Mouse (Mus musculus) stomach, embryonic 14.5 days (tissue): ENCODE data around the gene Gtf2f1. TPM values are rescaled to one million over a fixed set of nuclear protein-coding genes. Genes with fewer than 3 reads are reported as not detected.

Experiments
- ATAC-seq: fragments of 200-750 bp; cut with Nextera tagmentation; 2 replicates; pipeline ENCODE4 v1.8.0; 2017; ENCODE audit warnings: low read depth, moderate TSS enrichment; ENCODE audit not compliant: insufficient number of reproducible peaks, insufficient read depth, low FRiP score
- H3K27ac ChIP-seq: fragments of 300-500 bp; sonication (generic); 2 replicates; pipeline ENCODE4 v1.5.1; 2014; ENCODE audit warnings: mild to moderate bottlenecking, low read length, moderate library complexity, mixed read lengths
- H3K27me3 ChIP-seq: fragments of 300-500 bp; sonication (generic); 2 replicates; pipeline ENCODE4 v1.6.1; 2014; ENCODE audit warnings: low read length, control low read depth, mixed read lengths; ENCODE audit not compliant: control insufficient read depth, insufficient read depth
- H3K36me3 ChIP-seq: fragments of 300-500 bp; sonication (generic); 2 replicates; pipeline ENCODE4 v1.6.1; 2014; ENCODE audit warnings: mild to moderate bottlenecking, control low read depth, low read length, moderate library complexity, mixed read lengths; ENCODE audit not compliant: control insufficient read depth, insufficient read depth
- H3K4me1 ChIP-seq: fragments of 300-500 bp; sonication (generic); 2 replicates; pipeline ENCODE4 v1.6.1; 2014; ENCODE audit warnings: low read length, control low read depth, mixed read lengths; ENCODE audit not compliant: control insufficient read depth, insufficient read depth
- H3K4me2 ChIP-seq: fragments of 300-500 bp; sonication (generic); replicated peaks from 2 replicates; pipeline ENCODE4 v1.6.1; 2014; ENCODE audit warnings: low read depth, low read length, control low read depth
- H3K4me3 ChIP-seq: fragments of 300-500 bp; sonication (generic); 2 replicates; pipeline ENCODE4 v1.5.1; 2014; ENCODE audit warnings: low read depth, low read length, control low read depth
- H3K9ac ChIP-seq: fragments of 300-500 bp; sonication (generic); replicated peaks from 2 replicates; pipeline ENCODE4 v1.6.1; 2014; ENCODE audit warnings: low read depth, mild to moderate bottlenecking, control low read depth, low read length, moderate library complexity, mixed read lengths
- H3K9me3 ChIP-seq: fragments of 300-500 bp; sonication (generic); 2 replicates; pipeline ENCODE4 v1.6.1; 2016; ENCODE audit warnings: low read depth, low read length, control low read depth; ENCODE audit not compliant: control insufficient read depth
- WGBS: fragments of 180-500 bp; shearing (Covaris S2); extraction: QIAGEN DNeasy Blood & Tissue Kit; methylation state at CpG from one replicate; pipeline ENCODE4 v1.1.7; 2014; 5-methylcytosine and 5-hydroxymethylcytosine counted together
- polyA plus RNA-seq: library from polyadenylated mRNA; unstranded; fragments of >200 nt; fragmentation: Nextera tagmentation; extraction: Ambion mirVana; gene quantifications from 2 replicates; pipeline ENCODE4 v1.2.1, GENCODE M21; 2014

The Gtf2f1 gene
- polyA plus RNA-seq, 1 experiment from 2014 or later, result 59.8 TPM

DNA sequence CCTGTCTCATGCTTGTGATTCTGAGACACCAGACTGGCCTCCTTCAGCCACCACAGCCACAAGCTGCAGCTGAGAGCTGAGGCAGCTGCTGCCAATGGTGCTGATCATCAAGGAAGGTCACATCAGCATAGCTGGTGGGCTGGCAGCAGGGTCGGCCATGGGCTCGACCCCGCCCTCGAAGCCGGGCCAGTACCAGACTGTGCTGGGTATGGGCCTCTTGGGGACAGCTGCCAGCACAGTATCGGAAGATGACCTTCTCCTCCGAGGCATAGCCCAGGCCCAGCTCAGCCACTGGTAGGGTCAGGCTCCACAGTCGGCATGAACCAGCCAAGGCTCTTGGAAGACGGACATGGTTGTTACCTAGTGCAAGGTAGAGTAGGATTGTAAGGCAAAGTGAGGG, 11.7 kb downstream of the Gtf2f1 start:
- 92% methylated on average over 9 of the region's 9 CpGs for WGBS
- no peak for ATAC-seq
- no peak overlapping the region for H3K9ac ChIP-seq
- H3K9me3 ChIP-seq, result no peaks in the 10 kb centered on the region
- peaks cover 35% of the 10 kb centered on the region for H3K36me3 ChIP-seq
- no peak overlapping the region for H3K4me3 ChIP-seq
- no peak overlapping the region for H3K27ac ChIP-seq
- H3K4me1 ChIP-seq, result peaks cover 7% of the 10 kb centered on the region; the same call in 1 of the 2 replicates
- no peak overlapping the region for H3K4me2 ChIP-seq
- no peaks in the 10 kb centered on the region for H3K27me3 ChIP-seq

DNA sequence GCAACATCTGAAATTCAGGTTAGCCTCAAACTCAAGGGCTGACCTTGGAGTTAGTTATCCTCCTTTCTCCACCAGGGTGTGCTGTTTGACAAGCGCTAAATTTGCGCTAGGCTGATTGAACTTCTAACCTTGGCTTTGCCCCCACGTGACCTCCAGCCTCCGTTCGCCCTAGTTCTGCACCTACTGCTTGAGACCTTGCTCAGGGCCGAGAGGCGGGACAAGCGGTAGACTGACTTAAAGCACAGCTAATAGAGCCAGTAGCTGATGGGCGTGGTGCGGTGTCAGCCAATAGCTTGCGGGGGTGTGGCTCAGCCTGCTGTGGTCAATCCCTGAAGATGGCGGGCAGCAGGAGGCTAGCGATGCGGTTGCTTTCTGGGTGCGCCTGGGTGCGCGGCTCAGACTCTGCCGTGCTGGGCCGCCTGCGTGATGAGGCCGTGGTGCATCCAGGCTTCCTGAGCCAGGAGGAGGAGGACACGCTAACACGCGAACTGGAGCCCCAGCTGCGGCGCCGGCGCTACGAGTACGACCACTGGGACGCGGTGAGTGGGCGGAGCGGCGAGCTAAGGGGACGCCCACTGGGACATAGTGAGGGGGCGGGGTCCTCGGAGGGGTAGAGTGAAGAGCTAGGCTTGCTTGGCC, 13.9 kb downstream of the Gtf2f1 start, which contains the start of gene Alkbh7:
TSS of gene Alkbh7 (plus strand) at position 311 of the 639 bp plus-strand sequence.
- peak within 1 kb of the TSS; percentile 57 for H3K9ac ChIP-seq
- ATAC-seq, result peak; percentile 98
- peak within 1 kb of the TSS; percentile 67 for H3K4me2 ChIP-seq
- H3K36me3 ChIP-seq, result peaks cover 39% of the 10 kb centered on the region
- H3K4me3 ChIP-seq, result peak within 1 kb of the TSS; percentile 73
- H3K27ac ChIP-seq, result peak within 1 kb of the TSS; percentile 76
- no peaks in the 10 kb centered on the region for H3K9me3 ChIP-seq
- no peaks in the 10 kb centered on the region for H3K27me3 ChIP-seq
- peaks cover 7% of the 10 kb centered on the region; the same call in 1 of the 2 replicates for H3K4me1 ChIP-seq
- WGBS, result under 1% methylated on average over 38 of the region's 38 CpGs

DNA sequence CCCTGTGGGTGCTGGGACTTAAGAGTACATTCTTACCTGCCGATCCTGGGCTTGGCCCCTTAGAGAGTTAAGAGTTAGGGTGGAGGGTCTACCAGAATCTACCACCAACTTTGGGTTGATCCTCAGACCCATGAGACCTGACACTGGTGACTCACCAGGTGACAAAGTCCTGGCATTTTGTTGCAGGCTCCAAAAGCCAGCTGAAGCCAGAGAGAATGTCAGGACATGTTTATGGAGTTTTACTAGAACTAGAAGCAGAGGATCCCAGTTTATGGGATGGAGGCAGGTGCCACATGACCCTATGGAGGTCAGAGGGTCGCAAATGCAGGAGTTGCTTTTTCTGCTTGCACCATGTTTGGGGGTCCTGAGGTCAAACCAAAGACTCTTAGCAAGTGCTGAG, 14.6 kb downstream of the Gtf2f1 start:
- H3K4me2 ChIP-seq, result peak overlapping the region; percentile 30; the same call in 1 of the 2 replicates
- no peak overlapping the region for H3K9ac ChIP-seq
- H3K27me3 ChIP-seq, result no peaks in the 10 kb centered on the region
- no peaks in the 10 kb centered on the region for H3K9me3 ChIP-seq
- ATAC-seq, result no peak
- 61% methylated on average over 2 of the region's 2 CpGs for WGBS
- H3K27ac ChIP-seq, result no peak overlapping the region
- peaks cover 40% of the 10 kb centered on the region for H3K36me3 ChIP-seq
- H3K4me3 ChIP-seq, result peak overlapping the region; percentile 73; the same call in 1 of the 2 replicates
- peaks cover 7% of the 10 kb centered on the region; the same call in 1 of the 2 replicates for H3K4me1 ChIP-seq

DNA sequence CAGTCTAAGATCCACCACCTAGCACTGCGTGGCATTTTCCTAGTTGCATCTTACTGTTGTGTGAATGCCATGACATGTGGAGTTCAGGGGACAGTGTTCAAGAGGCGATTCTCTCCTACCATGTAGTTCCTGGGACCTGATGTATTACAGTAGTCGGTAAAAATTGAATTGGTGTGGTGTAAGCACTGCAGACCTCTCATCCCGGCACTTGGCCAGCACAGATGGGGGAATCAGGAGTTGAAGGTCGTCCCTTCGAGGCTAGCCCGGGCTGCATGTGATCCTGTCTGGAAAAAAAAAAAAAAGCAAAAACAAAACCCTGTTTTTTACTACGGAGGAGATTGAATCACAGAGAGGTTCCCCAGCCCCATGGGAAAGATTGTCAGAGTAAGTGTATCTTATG, 16.0 kb downstream of the Gtf2f1 start:
- Histone ChIP-seq H3K27ac (no peak overlapping the region), H3K9me3 (no peaks in the 10 kb centered on the region), H3K36me3 (peaks cover 40% of the 10 kb centered on the region), H3K9ac (no peak overlapping the region), H3K27me3 (no peaks in the 10 kb centered on the region), H3K4me1 (peaks cover 13% of the 10 kb centered on the region), H3K4me2 (no peak overlapping the region), H3K4me3 (no peak overlapping the region)
- no peak for ATAC-seq
- WGBS, result 90% methylated on average over 8 of the region's 8 CpGs

DNA sequence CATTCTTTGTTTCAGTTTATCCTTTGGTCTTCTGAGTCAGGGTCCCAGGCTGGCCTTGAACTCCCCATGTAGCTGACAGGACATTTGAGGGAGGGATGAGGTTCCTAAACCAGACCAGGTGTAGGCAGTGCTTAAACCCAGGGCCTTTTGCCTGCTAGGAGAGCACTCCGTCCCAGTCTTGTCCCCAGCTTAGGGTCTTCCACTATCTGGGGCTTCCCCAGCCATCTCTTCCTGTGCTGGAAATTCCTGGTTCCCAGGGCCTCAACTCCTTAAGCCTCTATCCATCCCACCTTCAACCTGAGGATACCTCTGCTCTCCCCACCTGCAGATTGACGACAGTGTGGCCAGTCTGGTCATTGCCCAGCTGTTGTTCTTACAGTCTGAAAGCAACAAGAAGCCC, 20.1 kb downstream of the Gtf2f1 start:
- H3K4me2 ChIP-seq, result peak overlapping the region; percentile 66
- H3K4me1 ChIP-seq, result peaks cover 6% of the 10 kb centered on the region
- H3K9me3 ChIP-seq, result no peaks in the 10 kb centered on the region
- 81% methylated on average over 2 of the region's 2 CpGs for WGBS
- peak overlapping the region; percentile 80; the same call in 1 of the 2 replicates for H3K9ac ChIP-seq
- no peak for ATAC-seq
- no peaks in the 10 kb centered on the region for H3K27me3 ChIP-seq
- H3K4me3 ChIP-seq, result peak overlapping the region; percentile 91
- peaks cover 30% of the 10 kb centered on the region for H3K36me3 ChIP-seq
- H3K27ac ChIP-seq, result no peak overlapping the region

DNA sequence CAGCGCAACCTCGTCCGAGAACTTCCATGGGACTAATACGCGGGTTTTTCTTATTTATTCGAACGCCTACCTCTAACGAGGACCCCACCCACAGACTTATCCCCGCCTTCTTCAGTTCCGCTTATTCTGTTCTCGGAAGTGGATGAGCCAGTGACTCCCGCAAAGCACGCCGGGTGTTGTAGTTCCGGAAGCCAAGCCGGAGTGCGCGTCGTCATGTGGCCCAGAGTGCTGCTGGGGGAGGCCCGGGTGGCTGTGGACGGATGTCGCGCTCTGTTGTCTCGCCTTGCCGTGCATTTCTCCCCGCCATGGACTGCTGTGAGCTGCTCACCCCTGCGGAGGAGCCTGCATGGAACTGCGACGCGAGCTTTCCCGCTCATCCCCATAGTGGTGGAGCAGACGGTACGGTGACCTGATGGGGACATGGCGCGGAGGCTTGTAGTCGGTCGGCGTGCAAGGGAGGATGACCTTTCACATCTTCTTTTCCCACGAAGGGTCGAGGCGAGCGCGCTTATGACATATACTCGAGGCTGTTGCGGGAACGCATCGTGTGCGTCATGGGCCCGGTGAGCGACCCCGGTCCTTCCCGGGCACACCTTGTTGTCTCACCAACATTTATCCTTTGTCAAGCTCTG, 20.9 kb downstream of the Gtf2f1 start, which contains the start of gene Clpp:
TSS of gene Clpp (plus strand) at position 191 of the 632 bp plus-strand sequence.
- under 1% methylated on average over 52 of the region's 52 CpGs for WGBS

DNA sequence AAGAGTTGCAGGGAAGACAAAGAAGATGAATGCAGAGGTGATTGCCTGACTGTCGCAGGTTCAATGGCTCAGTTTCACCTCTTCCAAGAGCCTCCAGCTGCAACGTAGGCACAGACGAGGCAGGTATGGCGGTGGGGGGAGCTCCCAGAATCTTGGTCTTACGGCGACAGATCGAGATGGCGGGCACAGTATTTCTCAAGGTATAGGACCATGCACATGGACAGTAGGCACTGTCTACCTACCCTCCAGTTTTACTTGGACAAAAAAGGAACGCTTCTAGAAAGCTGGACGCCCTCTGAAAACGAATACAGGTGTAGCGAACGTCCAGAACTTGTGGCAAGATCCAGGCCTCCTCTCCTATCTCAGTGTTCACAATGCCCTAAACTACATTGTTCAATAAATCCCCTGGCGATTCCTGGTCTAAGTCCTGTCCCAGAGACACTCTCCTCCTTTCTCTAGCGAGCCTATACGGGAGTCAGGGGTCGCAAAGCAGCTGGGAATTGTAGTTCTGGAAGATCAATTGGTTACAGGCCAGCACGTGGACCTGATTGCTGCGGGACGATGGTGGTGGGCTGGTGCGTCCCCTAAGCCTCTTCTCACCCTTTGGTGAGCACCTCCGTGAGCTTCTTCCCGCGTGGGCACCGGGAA, 21.5 kb downstream of the Gtf2f1 start:
- Histone ChIP-seq H3K4me3 (peak overlapping the region; percentile 91), H3K27ac (peak overlapping the region; percentile 59; the same call in 1 of the 2 replicates), H3K4me2 (peak overlapping the region; percentile 69), H3K9me3 (no peaks in the 10 kb centered on the region), H3K36me3 (peaks cover 18% of the 10 kb centered on the region), H3K9ac (peak overlapping the region; percentile 46), H3K27me3 (no peaks in the 10 kb centered on the region), H3K4me1 (peaks cover 6% of the 10 kb centered on the region)
- 2% methylated on average over 25 of the region's 25 CpGs for WGBS
- peak; percentile 91 for ATAC-seq

More for the DNA sequence above, 20.9 kb downstream of the Gtf2f1 start, which contains the start of gene Clpp:
- H3K9me3 ChIP-seq, result no peaks in the 10 kb centered on the region
- H3K36me3 ChIP-seq, result peaks cover 24% of the 10 kb centered on the region
- peak; percentile 96 for ATAC-seq
- peak within 1 kb of the TSS; percentile 80 for H3K9ac ChIP-seq
- peak within 1 kb of the TSS; percentile 69 for H3K4me2 ChIP-seq
- H3K27ac ChIP-seq, result peak within 1 kb of the TSS; percentile 59; the same call in 1 of the 2 replicates
- no peaks in the 10 kb centered on the region for H3K27me3 ChIP-seq
- H3K4me1 ChIP-seq, result peaks cover 6% of the 10 kb centered on the region
- peak within 1 kb of the TSS; percentile 91 for H3K4me3 ChIP-seq

DNA sequence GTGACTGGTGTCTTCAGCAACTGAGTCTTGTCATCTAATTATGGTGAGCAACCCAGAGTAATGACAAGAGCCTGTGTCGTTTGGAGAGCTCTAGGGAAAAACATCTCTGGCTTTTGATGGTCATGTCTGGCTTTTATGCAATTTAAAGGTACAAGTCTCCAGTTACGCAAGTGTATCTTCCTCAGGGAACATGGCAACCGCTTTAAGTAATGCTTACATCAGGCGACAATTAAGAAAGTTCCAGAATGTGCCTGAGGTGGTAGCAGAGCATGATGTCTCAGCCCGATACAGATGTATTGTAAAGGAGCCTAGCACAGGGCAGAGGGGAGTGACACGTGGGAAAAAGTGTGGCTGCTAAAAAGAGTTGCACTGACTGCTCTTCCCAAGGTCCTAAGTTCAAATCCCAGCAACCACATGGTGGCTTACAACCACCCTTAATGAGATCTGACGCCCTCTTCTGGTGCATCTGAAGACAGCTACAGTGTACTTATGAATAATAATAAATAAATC, 22.1 kb downstream of the Gtf2f1 start:
- no peak overlapping the region for H3K27ac ChIP-seq
- peak overlapping the region; percentile 91 for H3K4me3 ChIP-seq
- peaks cover 6% of the 10 kb centered on the region for H3K4me1 ChIP-seq
- H3K36me3 ChIP-seq, result peaks cover 15% of the 10 kb centered on the region
- no peak overlapping the region; the same call in 1 of the 2 replicates for H3K9ac ChIP-seq
- 65% methylated on average over 7 of the region's 7 CpGs for WGBS
- H3K9me3 ChIP-seq, result no peaks in the 10 kb centered on the region
- ATAC-seq, result no peak
- peak overlapping the region; percentile 69 for H3K4me2 ChIP-seq
- no peaks in the 10 kb centered on the region for H3K27me3 ChIP-seq
